Mouse (Mus musculus) forebrain, embryonic 10.5 days (tissue): Measurements from ENCODE around the gene 9930021J03Rik. TPM values are rescaled to one million over a fixed set of nuclear protein-coding genes. Genes with fewer than 3 reads are reported as not detected.

ENCODE experiments used
- DNase-seq: peaks from one replicate; pipeline ENCODE4 v3.0.0-alpha.2; 2017; ENCODE audit warnings: low spot score; ENCODE audit errors: extremely low spot score
- H3K27ac ChIP-seq: fragments of 300-500 bp; sonication (generic); 2 replicates; pipeline ENCODE4 v1.5.1; 2016; ENCODE audit warnings: mild to moderate bottlenecking
- H3K27me3 ChIP-seq: fragments of 300-500 bp; sonication (generic); 2 replicates; pipeline ENCODE4 v1.6.1; 2016; ENCODE audit warnings: mild to moderate bottlenecking; ENCODE audit not compliant: poor library complexity, severe bottlenecking
- H3K36me3 ChIP-seq: fragments of 300-500 bp; sonication (generic); replicated peaks from 2 replicates; pipeline ENCODE4 v1.6.1; 2016; ENCODE audit warnings: mild to moderate bottlenecking, moderate library complexity
- H3K4me1 ChIP-seq: fragments of 300-500 bp; sonication (generic); 2 replicates; pipeline ENCODE4 v1.6.1; 2016
- H3K4me3 ChIP-seq: fragments of 300-500 bp; sonication (generic); 2 replicates; pipeline ENCODE4 v1.5.1; 2016; ENCODE audit warnings: mild to moderate bottlenecking, moderate library complexity
- H3K9me3 ChIP-seq: fragments of 300-500 bp; sonication (generic); 2 replicates; pipeline ENCODE4 v1.6.1; 2016; ENCODE audit warnings: mild to moderate bottlenecking, moderate library complexity
- WGBS: fragments of 180-500 bp; shearing (Covaris S2); methylation state at CpG from one replicate; pipeline ENCODE4 v1.1.7; 2016; 5-methylcytosine and 5-hydroxymethylcytosine counted together
- polyA plus RNA-seq: library from polyadenylated mRNA; unstranded; fragments of >200 nt; fragmentation: Nextera tagmentation; extraction: Ambion mirVana; gene quantifications from 2 replicates; pipeline ENCODE4 v1.2.1, GENCODE M21; 2016

9930021J03Rik gene
- polyA plus RNA-seq, 1 experiment from 2014 or later, result 4.2 TPM

DNA sequence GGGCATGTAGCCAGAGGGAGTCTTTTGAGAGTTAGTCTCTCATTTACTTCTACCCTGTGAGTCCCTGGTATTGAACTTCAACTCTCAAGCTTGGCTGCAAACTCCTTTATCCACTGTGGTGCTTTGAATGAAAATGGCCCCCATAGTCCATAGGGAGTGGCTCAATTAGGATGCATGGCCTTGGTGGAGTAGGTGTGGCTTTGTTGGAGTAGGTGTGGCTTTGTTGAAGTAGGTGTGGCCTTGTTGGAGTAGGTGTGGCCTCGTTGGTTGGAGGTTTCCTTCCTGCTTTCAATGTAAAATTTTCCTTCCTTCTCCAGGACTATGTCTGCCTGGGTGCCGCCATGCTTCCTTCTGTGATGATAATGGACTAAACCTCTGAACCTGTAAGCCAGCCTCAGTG, 25.1 kb upstream of the 9930021J03Rik start:
- Histone ChIP-seq H3K27ac (no peak overlapping the region), H3K27me3 (no peaks in the 10 kb centered on the region; the same call in 1 of the 2 replicates), H3K4me3 (no peak overlapping the region), H3K36me3 (no peaks in the 10 kb centered on the region), H3K4me1 (no peaks in the 10 kb centered on the region), H3K9me3 (no peaks in the 10 kb centered on the region)
- WGBS, result 76% methylated on average over 2 of the region's 2 CpGs
- DNase-seq, result no peak

DNA sequence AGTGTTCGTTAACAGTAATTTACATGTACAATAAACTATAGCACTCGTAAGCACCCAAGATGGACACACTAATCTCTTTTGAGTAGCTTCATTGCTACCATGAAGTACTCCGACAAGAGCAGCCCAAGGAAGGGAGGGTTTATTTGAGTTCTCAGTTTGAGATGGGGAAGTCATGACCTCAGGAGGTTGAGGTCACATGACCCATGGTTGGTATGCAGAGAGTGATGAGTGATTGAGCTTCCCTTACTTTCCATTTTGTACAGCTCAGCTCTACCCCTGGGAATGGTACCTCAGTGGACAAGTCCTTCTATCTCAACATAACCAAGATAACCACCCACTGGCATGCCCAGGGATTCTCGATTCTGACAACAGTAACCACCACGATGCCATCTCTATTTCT, 22.8 kb upstream of the 9930021J03Rik start:
- DNase-seq, result no peak
- no peak overlapping the region for H3K27ac ChIP-seq
- no peaks in the 10 kb centered on the region for H3K36me3 ChIP-seq
- H3K9me3 ChIP-seq, result no peaks in the 10 kb centered on the region
- H3K27me3 ChIP-seq, result no peaks in the 10 kb centered on the region
- H3K4me1 ChIP-seq, result no peaks in the 10 kb centered on the region
- 84% methylated on average over 5 of the region's 5 CpGs for WGBS
- H3K4me3 ChIP-seq, result no peak overlapping the region

DNA sequence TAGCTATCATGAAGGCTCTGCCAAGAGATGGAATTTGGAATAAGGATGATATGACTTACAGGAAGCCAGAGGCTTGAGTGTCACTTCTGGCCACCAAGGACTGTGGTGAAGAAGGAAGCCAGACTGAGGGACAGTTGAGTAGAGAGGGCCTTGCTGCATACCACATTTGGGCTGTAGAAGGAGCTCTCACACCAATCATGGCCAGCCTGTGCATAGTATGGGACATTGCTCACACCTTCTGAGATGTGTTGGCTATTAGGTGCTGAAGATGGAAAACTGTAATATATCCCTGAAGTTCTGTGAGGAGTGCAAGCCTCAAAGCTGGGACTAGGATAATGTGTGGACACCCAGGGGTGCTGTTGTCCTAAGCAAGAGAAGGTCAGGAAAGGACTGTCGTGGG, 20.9 kb upstream of the 9930021J03Rik start:
- no peak overlapping the region for H3K27ac ChIP-seq
- no peaks in the 10 kb centered on the region for H3K36me3 ChIP-seq
- H3K4me3 ChIP-seq, result no peak overlapping the region
- no peaks in the 10 kb centered on the region for H3K4me1 ChIP-seq
- H3K27me3 ChIP-seq, result no peaks in the 10 kb centered on the region
- H3K9me3 ChIP-seq, result no peaks in the 10 kb centered on the region
- no peak for DNase-seq
- 72% methylated on average over 1 of the region's 1 CpGs for WGBS

DNA sequence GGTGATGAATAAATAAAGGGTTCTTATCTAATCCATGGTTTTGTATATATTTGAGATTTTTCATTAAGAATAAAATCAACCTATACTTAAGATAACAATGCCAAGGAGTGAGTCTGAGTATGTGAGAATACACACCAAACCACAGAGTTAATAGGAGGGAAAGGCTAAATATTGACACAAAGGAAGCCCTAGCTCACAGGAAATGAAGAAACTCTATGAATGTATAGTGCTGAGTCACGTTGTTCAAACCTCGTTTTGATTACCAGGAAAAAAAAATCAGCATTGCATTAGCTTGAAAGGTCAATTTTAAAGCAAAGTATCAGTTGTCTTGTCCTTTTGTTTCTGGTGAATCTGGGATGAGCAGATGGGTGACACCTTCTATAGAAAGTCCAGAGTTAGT, 19.2 kb upstream of the 9930021J03Rik start:
- no peaks in the 10 kb centered on the region for H3K36me3 ChIP-seq
- WGBS, result 76% methylated on average over 2 of the region's 2 CpGs
- DNase-seq, result no peak
- H3K4me1 ChIP-seq, result no peaks in the 10 kb centered on the region
- no peaks in the 10 kb centered on the region for H3K27me3 ChIP-seq
- no peak overlapping the region for H3K4me3 ChIP-seq
- H3K9me3 ChIP-seq, result no peaks in the 10 kb centered on the region
- H3K27ac ChIP-seq, result no peak overlapping the region

DNA sequence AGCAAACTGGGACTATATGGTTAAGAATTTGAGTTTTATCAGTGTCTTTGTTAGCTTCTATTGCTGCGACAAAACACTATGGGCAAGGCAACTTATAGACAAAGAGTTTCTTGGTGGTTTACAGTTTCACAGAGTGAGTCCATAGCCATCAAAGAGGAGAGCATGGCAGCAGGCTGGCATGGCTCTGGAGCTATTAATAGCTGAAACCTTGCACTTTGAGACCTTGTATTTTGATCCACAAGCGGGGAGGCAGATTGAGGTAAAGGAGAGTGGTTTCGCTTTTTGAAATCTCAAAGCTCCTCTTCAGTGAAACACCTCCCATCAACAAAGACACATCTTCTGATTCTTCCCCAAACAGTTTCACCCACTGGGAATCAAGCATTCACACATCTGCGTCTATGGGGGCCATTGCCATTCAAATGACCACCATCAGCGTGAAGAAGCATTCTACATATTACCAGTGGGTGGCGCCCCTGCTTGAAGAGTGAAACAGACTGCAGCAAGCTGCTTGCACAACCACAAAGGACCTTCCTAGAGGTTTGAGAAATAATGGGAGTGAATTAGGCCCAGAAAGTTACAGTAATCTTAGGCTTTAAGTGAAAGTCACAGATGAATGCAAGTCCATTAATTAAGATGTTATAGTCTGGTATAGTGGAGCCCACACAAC, 18.4 kb upstream of the 9930021J03Rik start:
- WGBS, result 49% methylated on average over 6 of the region's 6 CpGs
- Histone ChIP-seq H3K27me3 (no peaks in the 10 kb centered on the region), H3K36me3 (no peaks in the 10 kb centered on the region), H3K9me3 (no peaks in the 10 kb centered on the region), H3K27ac (no peak overlapping the region), H3K4me1 (no peaks in the 10 kb centered on the region), H3K4me3 (no peak overlapping the region)
- DNase-seq, result peak; percentile 60

DNA sequence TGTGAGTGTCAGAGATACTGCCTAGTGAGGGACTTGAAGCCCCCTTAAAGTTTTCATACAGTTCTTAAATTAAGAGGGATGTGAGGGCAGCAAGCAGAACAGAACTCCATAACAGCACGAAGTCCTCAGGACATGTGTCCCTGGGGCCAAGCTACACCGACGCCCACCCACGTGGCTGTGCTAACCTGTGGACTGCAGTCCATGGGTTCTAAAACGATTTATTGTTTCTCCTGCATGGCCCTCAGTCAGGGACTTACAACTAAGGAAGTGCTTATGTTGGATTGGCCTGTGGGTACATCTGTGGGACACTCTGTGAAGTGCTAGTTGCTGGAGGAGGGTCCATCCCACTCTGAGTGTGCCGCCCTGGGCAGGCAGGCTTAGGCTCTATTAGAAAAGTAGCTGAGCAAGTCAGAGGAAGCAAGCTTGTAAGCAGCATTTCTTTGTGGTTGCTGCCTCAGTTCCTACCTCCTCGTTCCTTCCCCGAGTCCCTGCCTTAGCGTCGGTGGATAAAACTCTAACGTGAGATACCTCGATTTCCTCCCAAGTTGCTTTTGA, 17.7 kb upstream of the 9930021J03Rik start:
- Histone ChIP-seq H3K27me3 (no peaks in the 10 kb centered on the region), H3K9me3 (no peaks in the 10 kb centered on the region), H3K27ac (no peak overlapping the region), H3K4me1 (no peaks in the 10 kb centered on the region), H3K36me3 (no peaks in the 10 kb centered on the region), H3K4me3 (no peak overlapping the region)
- DNase-seq, result no peak
- WGBS, result 71% methylated on average over 12 of the region's 12 CpGs

DNA sequence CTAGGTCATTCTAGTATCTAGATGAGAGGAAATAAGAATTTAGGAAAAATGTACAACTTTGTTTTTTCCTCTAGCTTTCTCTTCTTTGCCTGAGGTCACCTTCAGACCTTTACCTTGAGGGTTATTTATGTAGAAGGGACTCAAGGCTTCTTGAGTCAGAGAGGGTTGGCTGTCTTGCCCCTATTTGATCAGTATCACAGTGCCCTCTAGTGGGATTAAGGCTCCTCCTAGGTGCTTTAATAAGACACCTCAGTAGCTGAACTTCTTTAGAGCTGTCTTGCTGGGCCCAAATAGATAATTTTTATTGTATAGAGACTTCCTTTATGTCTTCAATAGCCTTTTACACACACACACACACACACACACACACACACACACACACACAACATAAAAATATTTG, 15.2 kb upstream of the 9930021J03Rik start:
- Histone ChIP-seq H3K4me3 (no peak overlapping the region), H3K9me3 (no peaks in the 10 kb centered on the region), H3K36me3 (no peaks in the 10 kb centered on the region), H3K4me1 (peaks cover 6% of the 10 kb centered on the region), H3K27ac (no peak overlapping the region), H3K27me3 (no peaks in the 10 kb centered on the region)
- DNase-seq, result no peak

DNA sequence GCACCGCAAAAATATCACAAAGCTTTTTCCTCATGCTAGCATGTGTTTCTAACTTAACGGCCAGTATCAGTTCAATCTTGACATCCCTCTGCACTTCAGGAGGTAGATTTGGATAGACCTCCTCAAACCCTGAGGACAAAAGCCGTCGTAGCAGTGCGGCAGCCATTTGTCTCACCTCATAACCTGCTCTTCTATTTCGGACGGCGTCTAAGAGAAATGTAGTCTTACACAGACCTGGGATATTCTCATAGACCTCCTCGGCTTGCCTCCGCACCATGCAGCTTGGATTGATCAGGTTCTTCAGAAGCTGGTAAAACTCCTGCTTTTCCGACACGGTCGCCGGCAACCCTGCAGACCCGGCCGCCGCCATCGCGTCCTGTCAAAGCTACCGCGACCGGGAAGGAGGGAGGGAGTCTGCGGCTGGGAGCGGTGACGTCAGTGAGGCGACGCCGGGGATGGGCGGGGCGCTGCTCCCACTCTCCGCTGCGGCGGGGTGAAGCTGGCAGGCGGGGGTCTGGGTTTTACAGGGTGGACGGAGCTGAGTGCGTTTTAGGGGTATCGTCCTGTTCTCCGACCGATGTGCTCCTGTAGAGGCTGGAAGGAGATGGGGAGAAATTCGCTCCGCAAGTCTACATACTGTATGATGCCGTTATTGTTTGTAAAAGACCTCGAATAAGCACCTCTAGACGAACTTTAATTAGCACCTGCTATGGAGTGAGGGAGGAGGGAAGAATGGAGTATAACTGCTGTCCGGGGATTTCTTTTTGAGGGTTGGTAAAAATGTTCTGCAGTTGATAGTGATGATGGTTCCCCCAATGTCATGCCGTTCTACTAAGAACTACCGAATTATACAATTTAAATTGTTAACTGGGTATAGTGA, 7.0 kb upstream of the 9930021J03Rik start, which contains the start of gene Ranbp6:
TSS of gene Ranbp6 (minus strand) at position 394 of the 880 bp plus-strand sequence.
- Histone ChIP-seq H3K36me3 (peaks cover 33% of the 10 kb centered on the region), H3K4me1 (peaks cover 32% of the 10 kb centered on the region), H3K4me3 (peak within 1 kb of the TSS; percentile 66), H3K27me3 (no peaks in the 10 kb centered on the region; the same call in 1 of the 2 replicates), H3K9me3 (no peaks in the 10 kb centered on the region), H3K27ac (peak within 1 kb of the TSS; percentile 85)
- DNase-seq, result peak; percentile 86
- 2% methylated on average over 47 of the region's 47 CpGs for WGBS

DNA sequence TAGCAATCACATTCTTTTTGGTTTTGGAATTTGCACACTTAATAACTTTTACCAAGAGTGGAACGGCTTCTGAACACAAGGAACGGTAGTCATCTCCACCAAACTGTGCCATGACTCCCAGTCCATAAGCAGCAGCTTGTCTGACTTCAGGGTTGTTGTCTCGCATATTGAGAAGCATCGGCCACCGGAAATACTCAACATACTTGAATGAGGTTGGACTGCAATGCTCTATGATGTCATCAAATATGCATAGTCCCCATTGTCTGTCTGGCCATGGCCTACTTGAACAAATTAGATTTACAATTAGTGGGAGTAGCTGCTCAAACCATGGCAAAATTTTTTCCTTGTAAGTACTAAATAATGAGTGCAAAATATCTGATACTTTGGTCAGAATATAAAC, 4.2 kb upstream of the 9930021J03Rik start:
- H3K36me3 ChIP-seq, result peaks cover 33% of the 10 kb centered on the region
- WGBS, result 93% methylated on average over 5 of the region's 5 CpGs

DNA sequence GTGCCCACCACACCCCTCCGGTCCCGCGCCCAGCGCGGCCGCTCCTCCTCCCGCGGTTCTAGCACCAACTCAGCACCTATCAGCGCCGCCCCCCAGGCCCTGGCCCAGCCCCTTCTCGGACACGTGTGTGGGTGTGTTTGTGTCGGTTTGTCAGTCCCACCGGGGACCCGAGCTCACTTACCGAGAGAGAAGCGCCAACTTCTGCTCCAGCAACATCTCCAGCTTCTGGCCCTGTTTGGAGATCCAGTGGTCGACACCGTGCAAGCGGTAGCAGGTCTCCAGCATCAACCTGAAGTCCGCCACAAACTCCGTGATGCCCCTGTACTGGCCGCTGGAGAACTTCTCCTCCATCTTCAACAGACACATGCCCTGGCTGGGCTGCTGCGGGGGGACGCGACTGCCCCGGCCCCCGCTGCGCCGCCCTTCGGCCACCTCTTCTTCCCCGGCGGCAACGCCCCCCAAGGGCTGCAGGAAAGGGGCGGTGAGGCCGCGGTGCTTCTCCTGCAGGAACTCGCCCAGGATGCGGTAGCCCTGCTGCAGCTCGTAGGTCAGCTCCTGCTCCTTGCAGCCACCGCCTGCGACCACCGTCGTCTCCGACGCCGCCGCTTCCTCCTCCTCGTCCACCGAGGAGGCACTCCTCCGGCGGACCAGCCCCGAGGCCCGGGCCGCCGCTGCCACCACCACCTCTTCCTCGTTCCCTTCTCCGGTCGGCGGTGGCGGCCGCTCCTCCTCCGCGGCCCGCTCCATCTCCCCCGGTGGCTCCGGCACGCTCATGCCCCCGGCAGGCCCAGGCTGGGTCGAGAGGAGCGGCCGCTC, 480 bp downstream of the 9930021J03Rik start:
- DNase-seq, result peak; percentile 72
- Histone ChIP-seq H3K36me3 (peaks cover 22% of the 10 kb centered on the region), H3K27ac (peak overlapping the region; percentile 97), H3K27me3 (no peaks in the 10 kb centered on the region), H3K9me3 (no peaks in the 10 kb centered on the region), H3K4me1 (peaks cover 22% of the 10 kb centered on the region), H3K4me3 (peak overlapping the region; percentile 97)
- under 1% methylated on average over 68 of the region's 72 CpGs for WGBS

More for the DNA sequence above, 4.2 kb upstream of the 9930021J03Rik start:
- H3K9me3 ChIP-seq, result no peaks in the 10 kb centered on the region
- H3K27me3 ChIP-seq, result no peaks in the 10 kb centered on the region; the same call in 1 of the 2 replicates
- no peak overlapping the region for H3K4me3 ChIP-seq
- H3K4me1 ChIP-seq, result peaks cover 22% of the 10 kb centered on the region
- no peak overlapping the region for H3K27ac ChIP-seq
- DNase-seq, result no peak

DNA sequence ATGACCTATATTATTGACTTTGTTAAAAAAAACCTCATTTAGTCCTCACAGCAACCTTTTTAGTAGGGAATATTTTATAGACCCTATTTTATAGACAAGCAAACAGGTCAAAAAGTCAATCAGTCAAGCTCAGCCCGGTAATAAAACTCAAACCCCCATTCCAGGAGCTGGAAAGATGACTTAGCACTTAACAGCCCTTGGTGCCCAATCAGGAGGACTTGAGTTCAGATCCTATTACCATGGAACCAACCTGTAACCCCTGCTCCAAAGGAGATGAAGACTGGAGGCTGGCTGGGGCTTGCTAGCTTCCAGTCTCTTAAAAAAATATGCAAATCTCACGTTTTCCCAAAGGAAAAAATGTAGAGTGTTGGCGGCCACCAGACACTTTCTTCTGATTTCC, 1.8 kb downstream of the 9930021J03Rik start:
- peaks cover 22% of the 10 kb centered on the region for H3K4me1 ChIP-seq
- WGBS, result 75% methylated on average over 3 of the region's 3 CpGs

DNA sequence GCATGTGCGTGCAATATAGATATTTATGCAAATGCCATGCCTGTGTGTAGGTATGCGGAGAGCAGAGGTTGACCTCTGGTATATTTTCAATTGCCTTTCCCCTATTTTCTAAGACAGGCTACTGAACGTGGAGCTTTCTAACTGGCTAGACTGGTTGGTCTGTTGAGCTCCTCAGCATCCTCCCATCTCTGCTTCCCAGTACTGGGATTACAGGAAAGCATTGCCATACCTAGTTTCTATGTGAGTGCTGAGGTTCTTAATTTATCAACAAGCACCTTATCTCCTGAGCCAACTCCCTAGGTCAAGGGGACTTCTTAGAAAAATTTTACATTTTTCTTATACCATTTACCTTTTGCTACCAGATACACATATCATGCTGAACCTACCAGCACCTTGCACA, 8.4 kb downstream of the 9930021J03Rik start:
- no peak overlapping the region for H3K27ac ChIP-seq
- 89% methylated on average over 3 of the region's 3 CpGs for WGBS
- peaks cover 6% of the 10 kb centered on the region for H3K36me3 ChIP-seq
- H3K27me3 ChIP-seq, result no peaks in the 10 kb centered on the region
- H3K4me1 ChIP-seq, result no peaks in the 10 kb centered on the region; the same call in 1 of the 2 replicates
- no peaks in the 10 kb centered on the region for H3K9me3 ChIP-seq
- H3K4me3 ChIP-seq, result no peak overlapping the region
- DNase-seq, result no peak

More for the DNA sequence above, 1.8 kb downstream of the 9930021J03Rik start:
- H3K9me3 ChIP-seq, result no peaks in the 10 kb centered on the region
- no peak overlapping the region for H3K27ac ChIP-seq
- DNase-seq, result no peak
- peak overlapping the region; percentile 97 for H3K4me3 ChIP-seq
- peaks cover 12% of the 10 kb centered on the region for H3K36me3 ChIP-seq
- no peaks in the 10 kb centered on the region for H3K27me3 ChIP-seq
